Mouse (Mus musculus) C2C12 (cell line): Measurements from ENCODE around the gene Dntt. TPM values are rescaled to one million over a fixed set of nuclear protein-coding genes. Genes with fewer than 3 reads are reported as not detected.

ENCODE experiments used
- H3K27me3 ChIP-seq: one replicate; pipeline ENCODE4 v1.6.1; 2011; ENCODE audit not compliant: control insufficient read depth, insufficient read depth, insufficient read length
- H3K36me3 ChIP-seq: one replicate; pipeline ENCODE4 v1.6.1; 2011; ENCODE audit not compliant: control insufficient read depth, insufficient read depth
- H3K4me3 ChIP-seq: one replicate; pipeline ENCODE4 v1.5.1; 2011; ENCODE audit warnings: mild to moderate bottlenecking, control low read depth; ENCODE audit not compliant: poor library complexity, insufficient read depth, severe bottlenecking
- H3K79me2 ChIP-seq: one replicate; pipeline ENCODE4 v1.6.1; 2011; ENCODE audit not compliant: control insufficient read depth, insufficient read depth
- H3K79me3 ChIP-seq: one replicate; pipeline ENCODE4 v1.6.1; 2011; ENCODE audit warnings: low read depth, control low read depth
- H3ac ChIP-seq: one replicate; pipeline ENCODE3; 2011; ENCODE audit warnings: low read depth; ENCODE audit not compliant: control insufficient read depth, insufficient read length
- CEBPB ChIP-seq: IDR thresholded peaks from one replicate; pipeline ENCODE4 v1.6.1; 2011; ENCODE audit warnings: low read depth, mild to moderate bottlenecking, control low read depth, moderate library complexity
- CTCF ChIP-seq: IDR thresholded peaks from one replicate; pipeline ENCODE4 v1.5.1; 2011; ENCODE audit not compliant: control insufficient read depth, insufficient read depth, insufficient read length
- FOSL1 ChIP-seq: IDR thresholded peaks from one replicate; pipeline ENCODE4 v1.8.0; 2011; ENCODE audit warnings: mild to moderate bottlenecking, low read length; ENCODE audit not compliant: poor library complexity, insufficient read depth, severe bottlenecking
- MAX ChIP-seq: IDR thresholded peaks from one replicate; pipeline ENCODE4 v1.6.1; 2011; ENCODE audit warnings: mild to moderate bottlenecking, control low read depth
- MYOD1 ChIP-seq: IDR thresholded peaks from one replicate; pipeline ENCODE4 v1.6.1; 2011; ENCODE audit warnings: low read depth; ENCODE audit not compliant: control insufficient read depth, insufficient read length
- MYOG ChIP-seq: IDR thresholded peaks from one replicate; pipeline ENCODE4 v1.6.1; 2011; ENCODE audit not compliant: control insufficient read depth, insufficient read length; ENCODE audit errors: extremely low read depth
- USF1 ChIP-seq: IDR thresholded peaks from one replicate; pipeline ENCODE4 v1.6.1; 2011; ENCODE audit warnings: low read depth, mild to moderate bottlenecking, control low read depth, moderate library complexity
- polyA plus RNA-seq: library from polyadenylated mRNA; unstranded; fragments of >200 nt; fragmentation: generic; extraction: Trizol; gene quantifications from one replicate; pipeline ENCODE4 v1.2.1, GENCODE M21; 2012; ENCODE audit warnings: missing spikeins

Dntt gene
- polyA plus RNA-seq, 1 experiment, result not detected

GRCm38 (mm10) chr19:41083646-41084045, 54.6 kb downstream of the Dntt start:
- no peaks in the 10 kb centered on the region for H3K79me2 ChIP-seq
- peaks cover 66% of the 10 kb centered on the region for H3K27me3 ChIP-seq
- H3K79me3 ChIP-seq, result no peaks in the 10 kb centered on the region
- H3K36me3 ChIP-seq, result no peaks in the 10 kb centered on the region
- H3ac ChIP-seq, result no peak overlapping the region
- H3K4me3 ChIP-seq, result no peak overlapping the region
- no peak for TF ChIP-seq FOSL1
- TF ChIP-seq MAX, result no peak
- no peak for TF ChIP-seq MYOD1
- no peak for TF ChIP-seq CEBPB
- TF ChIP-seq CTCF, result no peak
- no peak for TF ChIP-seq MYOG
- no peak for TF ChIP-seq USF1

DNA sequence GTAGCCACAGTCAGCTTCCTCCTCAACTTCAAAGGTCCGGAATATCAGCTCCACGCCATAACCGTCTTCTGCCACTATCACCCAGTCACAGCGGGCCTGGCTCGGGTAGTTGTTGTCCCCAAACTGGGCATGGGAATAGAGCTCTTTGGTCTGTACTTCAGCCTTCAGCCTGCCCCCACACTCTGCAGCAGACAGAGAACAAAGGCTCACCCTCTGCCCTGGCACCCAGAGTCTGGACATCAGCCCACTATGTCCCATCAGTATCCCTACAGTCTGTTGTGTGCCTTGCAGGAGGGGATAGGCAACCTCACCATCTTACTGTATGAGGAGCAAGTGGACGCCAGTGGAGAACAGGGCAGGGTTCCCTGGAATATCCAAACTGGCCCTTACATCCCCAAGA, 57.2 kb downstream of the Dntt start:
- Histone ChIP-seq H3K79me3 (no peaks in the 10 kb centered on the region), H3K36me3 (no peaks in the 10 kb centered on the region), H3ac (no peak overlapping the region), H3K79me2 (no peaks in the 10 kb centered on the region), H3K27me3 (peaks cover 64% of the 10 kb centered on the region), H3K4me3 (no peak overlapping the region)
- TF ChIP-seq CEBPB (no peak), MYOG (no peak), FOSL1 (no peak), MYOD1 (no peak), USF1 (no peak), CTCF (no peak), MAX (no peak)

DNA sequence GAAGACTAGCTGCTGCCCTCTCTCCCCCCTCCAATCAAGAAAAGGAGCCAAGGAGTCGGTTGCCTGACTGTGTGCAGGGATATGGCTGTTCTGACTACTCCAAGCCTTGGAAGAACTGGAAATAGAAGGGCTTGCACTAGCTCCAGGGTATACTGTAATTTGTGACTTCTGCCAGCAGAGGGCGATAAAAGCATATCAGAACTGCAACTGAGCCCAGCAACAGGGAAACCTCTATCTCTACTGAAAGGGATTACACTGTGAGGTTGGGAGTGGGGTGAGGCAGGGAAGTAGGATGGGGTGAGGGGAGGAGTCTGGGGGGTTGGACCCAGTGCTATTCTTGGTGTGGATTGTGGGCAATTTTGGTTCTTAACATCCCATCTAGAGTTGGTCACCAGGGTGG, 57.6 kb downstream of the Dntt start:
- TF ChIP-seq USF1 (no peak), MAX (no peak), CTCF (peak; percentile 35), MYOD1 (no peak)

GRCm38 (mm10) chr19:41087901-41088300, 58.8 kb downstream of the Dntt start:
- Histone ChIP-seq H3K79me3 (no peaks in the 10 kb centered on the region), H3K4me3 (no peak overlapping the region), H3K27me3 (peaks cover 65% of the 10 kb centered on the region), H3ac (no peak overlapping the region), H3K79me2 (no peaks in the 10 kb centered on the region), H3K36me3 (no peaks in the 10 kb centered on the region)
- no peak for TF ChIP-seq CEBPB
- no peak for TF ChIP-seq CTCF
- no peak for TF ChIP-seq MYOD1
- no peak for TF ChIP-seq MAX
- TF ChIP-seq MYOG, result no peak
- no peak for TF ChIP-seq FOSL1
- no peak for TF ChIP-seq USF1

More for the DNA sequence above, 57.6 kb downstream of the Dntt start:
- H3K79me3 ChIP-seq, result no peaks in the 10 kb centered on the region
- H3ac ChIP-seq, result no peak overlapping the region
- H3K79me2 ChIP-seq, result no peaks in the 10 kb centered on the region
- no peak overlapping the region for H3K4me3 ChIP-seq
- H3K27me3 ChIP-seq, result peaks cover 64% of the 10 kb centered on the region
- no peaks in the 10 kb centered on the region for H3K36me3 ChIP-seq

DNA sequence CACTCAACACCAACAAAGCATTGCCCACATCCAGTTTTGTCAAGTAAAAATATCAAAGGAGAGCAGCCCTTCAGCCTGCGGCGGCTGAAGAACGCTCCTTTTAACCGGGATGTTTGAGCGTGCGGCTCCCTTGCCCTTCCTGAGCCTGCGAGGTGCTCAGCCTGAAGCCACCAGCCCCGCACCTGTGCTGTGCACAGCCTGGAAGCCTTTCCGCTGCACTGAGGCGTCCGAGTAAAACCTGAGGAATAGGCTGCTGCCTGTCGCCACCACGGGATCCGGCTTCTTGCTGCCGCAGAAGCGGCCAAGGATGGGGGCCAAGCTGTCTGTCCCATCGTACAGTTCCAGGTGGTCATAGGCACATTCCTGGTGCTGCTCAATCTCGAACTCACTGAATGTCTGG, 59.4 kb downstream of the Dntt start:
- no peaks in the 10 kb centered on the region for H3K79me3 ChIP-seq
- no peak overlapping the region for H3K4me3 ChIP-seq
- no peaks in the 10 kb centered on the region for H3K79me2 ChIP-seq
- TF ChIP-seq MYOD1 (no peak), USF1 (no peak), CEBPB (no peak), MAX (no peak), FOSL1 (no peak), MYOG (no peak), CTCF (no peak)
- H3ac ChIP-seq, result no peak overlapping the region
- peaks cover 59% of the 10 kb centered on the region for H3K27me3 ChIP-seq
- no peaks in the 10 kb centered on the region for H3K36me3 ChIP-seq

GRCm38 (mm10) chr19:41089833-41090232, 60.8 kb downstream of the Dntt start:
- Histone ChIP-seq H3ac (no peak overlapping the region), H3K79me2 (no peaks in the 10 kb centered on the region), H3K27me3 (peaks cover 46% of the 10 kb centered on the region), H3K36me3 (no peaks in the 10 kb centered on the region), H3K79me3 (no peaks in the 10 kb centered on the region), H3K4me3 (no peak overlapping the region)
- TF ChIP-seq USF1 (no peak), CTCF (peak; percentile 53)
